Mouse (Mus musculus): ENCODE measurements around the gene Myl12a. TPM values are rescaled to one million over a fixed set of nuclear protein-coding genes. Genes with fewer than 3 reads are reported as not detected.

The Myl12a gene
- polyA plus RNA-seq, 1 experiment from 2014 or later: 682 TPM

DNA sequence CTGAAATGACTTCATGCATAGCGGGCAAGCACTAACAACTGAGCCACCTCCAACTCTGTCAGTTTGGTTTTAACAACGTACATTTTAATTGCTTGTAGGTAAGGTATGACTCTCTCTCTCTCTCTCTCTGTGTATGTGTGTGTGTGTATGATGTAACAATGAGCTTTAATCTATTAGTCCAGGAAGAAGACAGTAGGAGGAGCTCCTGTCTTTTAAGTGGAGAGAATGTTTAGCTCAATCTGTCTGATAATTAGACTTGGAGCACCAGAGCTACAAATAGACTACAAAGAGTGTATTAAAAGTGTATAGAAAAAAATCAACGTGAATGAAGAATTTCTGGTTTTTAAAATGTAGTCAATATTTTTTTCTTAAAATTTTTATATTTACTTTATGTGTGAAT, 6.0 kb upstream of the Myl12a start:
- Histone ChIP-seq H3K4me3 (no peak overlapping the region), H3K9ac (no peak overlapping the region), H3K27me3 (no peaks in the 10 kb centered on the region), H3K4me2 (no peak overlapping the region), H3K27ac (no peak overlapping the region), H3K9me3 (no peaks in the 10 kb centered on the region), H3K4me1 (peaks cover under 1% of the 10 kb centered on the region), H3K36me3 (no peaks in the 10 kb centered on the region)
- no peak for ATAC-seq (ENCODE audit: insufficient number of reproducible peaks, low FRiP score, low TSS enrichment, low read depth)
- 74% methylated on average over 3 of the region's 3 CpGs for WGBS

DNA sequence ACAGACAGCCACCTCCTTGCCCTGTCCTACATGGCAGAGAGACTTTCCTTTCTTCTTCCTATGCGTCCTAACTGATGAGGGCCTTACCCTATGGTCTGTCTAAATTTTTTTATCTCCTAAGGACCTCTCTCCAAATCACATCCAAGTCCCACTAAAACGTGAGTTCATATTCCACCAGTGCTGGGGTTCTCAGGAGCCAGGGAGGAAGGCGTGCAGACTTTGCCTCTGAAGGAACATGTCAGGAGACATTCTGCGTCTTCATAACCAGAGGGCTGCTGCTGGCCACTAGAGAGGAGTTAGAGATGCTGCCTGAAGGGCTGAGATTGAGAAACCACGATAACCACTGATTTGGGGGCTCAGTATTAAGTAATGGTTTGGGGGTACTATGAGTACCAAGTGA, 4.3 kb upstream of the Myl12a start:
- H3K4me2 ChIP-seq: no peak overlapping the region
- H3K9ac ChIP-seq: no peak overlapping the region
- no peak for ATAC-seq (ENCODE audit: insufficient number of reproducible peaks, low FRiP score, low TSS enrichment, low read depth)
- H3K27ac ChIP-seq: no peak overlapping the region
- no peaks in the 10 kb centered on the region for H3K9me3 ChIP-seq
- H3K27me3 ChIP-seq: no peaks in the 10 kb centered on the region
- 79% methylated on average over 5 of the region's 5 CpGs for WGBS
- H3K4me3 ChIP-seq: no peak overlapping the region
- H3K36me3 ChIP-seq: no peaks in the 10 kb centered on the region
- H3K4me1 ChIP-seq: peaks cover 8% of the 10 kb centered on the region

DNA sequence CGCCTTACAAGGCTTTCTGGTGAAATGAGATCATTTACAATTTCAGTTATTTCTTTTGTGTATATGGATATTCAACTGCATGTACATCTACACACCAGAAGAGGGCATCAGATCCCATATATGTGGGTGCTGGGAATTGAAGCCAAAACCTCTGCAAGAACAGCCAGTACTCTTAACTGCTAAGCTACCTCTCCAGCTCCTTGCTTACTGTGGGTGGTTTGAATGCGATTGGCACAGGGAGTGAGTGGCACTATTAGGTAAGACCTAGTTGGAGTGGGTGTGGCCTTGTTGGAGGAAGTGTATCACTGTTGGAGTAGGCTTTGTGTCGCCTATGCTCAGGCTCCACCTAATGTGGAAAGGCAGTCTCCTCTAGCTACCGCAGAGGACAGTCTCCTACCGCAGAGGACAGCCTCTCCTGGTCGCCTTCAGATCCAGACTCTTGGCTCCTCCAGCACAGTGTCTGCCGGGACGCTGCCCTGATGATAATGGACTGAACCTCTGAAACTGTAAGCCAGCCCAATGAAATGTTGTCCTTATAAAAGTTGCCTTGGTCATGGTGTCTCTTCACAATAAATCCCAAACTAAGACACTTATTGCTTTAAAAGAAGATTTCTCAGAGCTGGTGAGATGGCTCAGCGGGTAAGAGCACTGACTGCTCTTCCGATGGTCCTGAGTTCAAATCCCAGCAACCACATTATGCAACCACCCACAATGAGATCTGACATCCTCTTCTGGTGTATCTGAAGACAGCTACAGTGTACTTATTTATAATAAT, 1.7 kb upstream of the Myl12a start:
- H3K4me1 ChIP-seq: peaks cover 21% of the 10 kb centered on the region
- no peak overlapping the region for H3K9ac ChIP-seq
- no peak overlapping the region for H3K4me3 ChIP-seq
- no peaks in the 10 kb centered on the region for H3K9me3 ChIP-seq
- ATAC-seq (ENCODE audit: insufficient number of reproducible peaks, low FRiP score, low TSS enrichment, low read depth): no peak
- H3K4me2 ChIP-seq: no peak overlapping the region
- H3K27ac ChIP-seq: no peak overlapping the region
- WGBS: 93% methylated on average over 10 of the region's 10 CpGs
- no peaks in the 10 kb centered on the region for H3K36me3 ChIP-seq
- no peaks in the 10 kb centered on the region for H3K27me3 ChIP-seq

DNA sequence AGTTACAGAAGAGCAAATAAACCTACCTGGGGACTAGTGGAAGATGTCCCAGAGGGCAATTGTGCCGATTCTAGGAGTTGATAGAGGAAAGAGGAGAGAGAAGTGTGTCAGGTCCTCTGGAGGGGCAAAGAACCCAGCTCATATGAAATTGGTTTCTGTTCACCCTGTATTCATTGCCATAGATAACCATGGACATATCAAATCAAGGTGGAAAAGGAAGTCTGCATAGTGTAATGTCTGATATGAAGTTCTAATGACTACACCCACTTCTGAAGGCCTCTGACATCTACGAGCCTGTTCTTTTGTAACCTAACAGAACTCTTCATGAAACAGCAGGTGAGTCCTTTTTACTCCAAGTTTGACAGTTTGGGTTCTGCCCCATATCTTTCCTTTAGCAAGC, 1.0 kb upstream of the Myl12a start:
- Histone ChIP-seq H3K36me3 (no peaks in the 10 kb centered on the region), H3K9ac (no peak overlapping the region), H3K27ac (0 out of 2 replicates have a peak overlapping the region, but pooled peaks have one; percentile 100), H3K9me3 (no peaks in the 10 kb centered on the region), H3K4me1 (peaks cover 25% of the 10 kb centered on the region), H3K27me3 (no peaks in the 10 kb centered on the region), H3K4me3 (no peak overlapping the region), H3K4me2 (no peak overlapping the region)
- 69% methylated on average over 2 of the region's 2 CpGs for WGBS
- no peak for ATAC-seq (ENCODE audit: insufficient number of reproducible peaks, low FRiP score, low TSS enrichment, low read depth)

DNA sequence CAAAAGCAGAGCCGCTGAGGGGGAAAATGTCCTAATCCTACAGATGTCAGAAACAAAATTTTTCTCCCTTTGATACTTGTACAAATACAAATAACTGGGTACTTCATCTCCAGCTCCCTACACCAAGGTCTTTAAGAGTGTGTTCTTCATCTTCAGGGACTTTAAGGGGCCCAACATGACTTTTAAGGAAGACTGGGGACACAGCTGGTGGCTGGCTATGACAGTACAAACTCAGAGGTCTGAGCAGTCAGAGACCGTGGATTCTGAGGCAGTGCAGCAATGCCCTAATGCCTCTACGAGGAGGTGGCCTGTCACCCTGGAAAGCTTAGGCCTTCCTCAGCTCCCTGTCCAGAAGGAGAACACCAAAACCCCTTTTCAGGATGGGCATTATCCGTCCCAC, 434 bp upstream of the Myl12a start:
- Histone ChIP-seq H3K4me2 (peak overlapping the region; percentile 56), H3K4me3 (peak overlapping the region; percentile 91; the same call in 1 of the 2 replicates), H3K27me3 (no peaks in the 10 kb centered on the region), H3K9ac (0 out of 2 replicates have a peak overlapping the region, but pooled peaks have one; percentile 7), H3K36me3 (no peaks in the 10 kb centered on the region), H3K9me3 (no peaks in the 10 kb centered on the region), H3K4me1 (peaks cover 31% of the 10 kb centered on the region), H3K27ac (peak overlapping the region; percentile 100)
- no peak for ATAC-seq (ENCODE audit: insufficient number of reproducible peaks, low FRiP score, low TSS enrichment, low read depth)
- 51% methylated on average over 4 of the region's 4 CpGs for WGBS

DNA sequence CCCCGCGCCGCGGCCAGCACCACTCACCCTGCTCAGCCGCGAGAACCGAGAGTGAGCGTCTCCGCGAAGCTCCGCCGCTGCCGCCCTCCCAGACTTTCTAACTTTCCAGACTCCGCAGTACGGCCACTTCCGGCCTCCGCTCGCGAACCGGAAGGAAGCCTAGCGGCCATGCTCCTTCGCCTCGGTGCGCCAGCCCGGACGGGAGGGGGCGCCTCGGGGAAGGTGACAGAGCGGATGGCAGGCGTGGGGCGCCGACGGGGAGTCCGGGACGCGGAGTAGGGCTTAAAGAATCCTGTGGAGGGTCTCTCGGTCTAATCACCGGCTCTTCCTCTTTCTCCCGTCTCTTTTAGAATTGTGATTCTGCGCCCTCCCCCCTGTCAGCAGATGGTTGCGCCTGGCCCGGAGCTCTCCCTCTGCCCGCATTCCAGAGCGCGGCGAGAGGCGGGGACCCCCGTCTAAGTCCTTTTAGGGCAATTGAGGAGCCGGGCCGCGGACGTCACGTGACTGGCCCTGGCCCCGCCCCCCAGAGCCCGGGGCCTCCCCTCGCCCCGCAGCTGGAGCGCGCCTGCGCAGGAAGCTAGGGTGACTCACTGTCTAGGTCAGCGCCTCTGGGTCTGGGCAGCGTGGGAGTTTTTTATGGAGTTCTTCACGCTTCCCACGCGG, 466 bp downstream of the Myl12a start, which contains the start of gene Myom1:
Myom1 (plus strand) TSS at position 553 of the 663 bp plus-strand sequence.
- H3K9ac ChIP-seq: peak within 1 kb of the TSS; percentile 98
- H3K27ac ChIP-seq: peak within 1 kb of the TSS; percentile 100
- peak within 1 kb of the TSS; percentile 91 for H3K4me3 ChIP-seq
- ATAC-seq (ENCODE audit: insufficient number of reproducible peaks, low FRiP score, low TSS enrichment, low read depth): peak; percentile 93
- peaks cover 31% of the 10 kb centered on the region for H3K4me1 ChIP-seq
- WGBS: under 1% methylated on average over 64 of the region's 65 CpGs
- H3K36me3 ChIP-seq: no peaks in the 10 kb centered on the region
- no peaks in the 10 kb centered on the region for H3K27me3 ChIP-seq
- H3K4me2 ChIP-seq: peak within 1 kb of the TSS; percentile 56
- H3K9me3 ChIP-seq: no peaks in the 10 kb centered on the region

DNA sequence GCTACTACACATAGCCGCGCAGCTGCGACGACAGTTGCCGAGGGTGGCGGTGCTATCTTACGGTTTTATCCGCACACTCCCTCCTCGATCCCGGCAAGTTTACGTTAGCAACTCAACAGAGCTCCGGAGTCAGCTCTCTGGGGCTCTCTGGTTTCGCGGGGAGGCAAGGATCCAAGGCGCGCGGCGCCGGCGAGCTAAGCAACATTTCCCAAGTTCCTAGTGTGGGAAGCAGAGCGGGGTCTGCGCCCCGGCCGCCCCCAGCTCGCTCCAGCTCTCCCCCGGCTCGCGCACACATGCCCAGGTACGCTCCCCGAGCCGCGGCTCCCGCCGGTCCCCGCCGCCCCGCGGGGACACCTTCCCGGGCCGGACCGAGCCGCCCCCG, 988 bp downstream of the Myl12a start:
- peak overlapping the region; percentile 56 for H3K4me2 ChIP-seq
- no peaks in the 10 kb centered on the region for H3K27me3 ChIP-seq
- H3K4me1 ChIP-seq: peaks cover 31% of the 10 kb centered on the region
- H3K9ac ChIP-seq: peak overlapping the region; percentile 98
- no peaks in the 10 kb centered on the region for H3K9me3 ChIP-seq
- peak overlapping the region; percentile 100 for H3K27ac ChIP-seq
- no peaks in the 10 kb centered on the region for H3K36me3 ChIP-seq
- under 1% methylated on average over 34 of the region's 43 CpGs for WGBS
- ATAC-seq (ENCODE audit: insufficient number of reproducible peaks, low FRiP score, low TSS enrichment, low read depth): peak; percentile 66
- peak overlapping the region; percentile 91 for H3K4me3 ChIP-seq

DNA sequence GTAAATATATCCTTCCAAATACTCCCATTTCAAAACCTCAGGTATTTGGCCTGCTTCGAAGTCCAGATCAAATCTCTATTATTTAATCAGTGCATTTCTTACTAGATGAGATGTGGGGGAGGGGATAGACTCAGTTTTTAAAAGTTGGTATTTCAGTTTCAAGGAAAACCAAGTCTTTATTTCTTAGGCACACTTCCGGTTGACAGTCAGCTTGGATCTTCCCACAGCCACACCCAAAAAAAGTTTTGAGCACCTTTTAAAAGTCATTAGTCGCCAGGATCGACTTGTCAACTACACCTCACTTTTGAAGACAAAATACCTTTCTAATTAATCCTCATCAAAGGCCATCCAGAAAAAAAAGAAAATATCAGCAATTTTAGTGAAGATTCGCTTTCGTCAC, 1.6 kb downstream of the Myl12a start:
- Histone ChIP-seq H3K9ac (peak overlapping the region; percentile 98; the same call in 1 of the 2 replicates), H3K9me3 (no peaks in the 10 kb centered on the region), H3K4me1 (peaks cover 31% of the 10 kb centered on the region), H3K4me3 (peak overlapping the region; percentile 91), H3K4me2 (peak overlapping the region; percentile 56), H3K27ac (peak overlapping the region; percentile 100), H3K27me3 (no peaks in the 10 kb centered on the region), H3K36me3 (no peaks in the 10 kb centered on the region)
- no peak for ATAC-seq (ENCODE audit: insufficient number of reproducible peaks, low FRiP score, low TSS enrichment, low read depth)
- WGBS: 5% methylated on average over 6 of the region's 6 CpGs

DNA sequence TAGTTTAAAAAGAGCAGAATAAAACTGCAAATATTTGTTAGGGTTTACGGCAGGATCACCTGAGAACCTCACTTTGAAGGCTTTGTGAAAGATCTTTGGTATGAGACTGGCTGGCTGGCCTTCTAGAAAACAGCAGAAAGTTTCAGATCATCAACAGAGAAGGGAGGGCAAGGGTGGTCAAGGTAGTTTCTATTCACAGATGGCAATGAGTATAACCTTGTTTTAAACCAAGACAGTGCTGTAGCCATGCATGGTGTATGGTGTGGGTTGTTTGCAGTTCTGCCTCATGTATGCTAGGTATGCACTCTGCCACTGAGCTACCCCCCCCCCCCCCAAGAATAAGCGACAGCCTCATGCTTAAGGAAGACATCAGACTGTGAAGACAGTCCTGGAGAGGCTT, 2.4 kb downstream of the Myl12a start:
- H3K9me3 ChIP-seq: no peaks in the 10 kb centered on the region
- H3K4me1 ChIP-seq: peaks cover 31% of the 10 kb centered on the region
- H3K4me3 ChIP-seq: peak overlapping the region; percentile 91
- ATAC-seq (ENCODE audit: insufficient number of reproducible peaks, low FRiP score, low TSS enrichment, low read depth): no peak
- peak overlapping the region; percentile 39 for H3K4me2 ChIP-seq
- no peak overlapping the region for H3K9ac ChIP-seq
- peaks cover 5% of the 10 kb centered on the region for H3K36me3 ChIP-seq
- 40% methylated on average over 2 of the region's 2 CpGs for WGBS
- 0 out of 2 replicates have a peak overlapping the region, but pooled peaks have one; percentile 1 for H3K27ac ChIP-seq
- no peaks in the 10 kb centered on the region for H3K27me3 ChIP-seq

DNA sequence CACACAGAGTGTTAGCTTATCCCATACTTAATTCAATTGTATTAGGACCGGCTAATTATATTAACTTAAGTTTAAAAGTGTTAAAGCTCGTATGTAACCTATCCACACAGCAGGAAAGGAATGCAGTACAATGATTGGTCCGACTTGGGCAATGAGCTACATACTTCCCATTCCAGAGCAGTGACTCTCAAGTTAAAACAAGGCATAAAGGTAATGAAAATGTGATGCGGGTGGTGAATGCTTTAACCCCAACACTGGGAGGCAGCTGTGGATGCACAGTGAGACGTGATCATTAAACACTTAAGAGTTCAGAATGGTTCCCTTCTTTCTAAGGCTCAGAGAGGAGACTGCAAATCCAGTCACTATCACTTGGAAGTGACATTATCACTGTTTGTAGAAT, 3.5 kb downstream of the Myl12a start:
- no peak overlapping the region for H3K4me2 ChIP-seq
- no peak overlapping the region; the same call in 1 of the 2 replicates for H3K27ac ChIP-seq
- 17% methylated on average over 5 of the region's 5 CpGs for WGBS
- H3K9ac ChIP-seq: no peak overlapping the region
- H3K36me3 ChIP-seq: peaks cover 12% of the 10 kb centered on the region
- no peaks in the 10 kb centered on the region for H3K9me3 ChIP-seq
- no peak overlapping the region for H3K4me3 ChIP-seq
- ATAC-seq (ENCODE audit: insufficient number of reproducible peaks, low FRiP score, low TSS enrichment, low read depth): no peak
- peaks cover 31% of the 10 kb centered on the region for H3K4me1 ChIP-seq
- H3K27me3 ChIP-seq: no peaks in the 10 kb centered on the region

DNA sequence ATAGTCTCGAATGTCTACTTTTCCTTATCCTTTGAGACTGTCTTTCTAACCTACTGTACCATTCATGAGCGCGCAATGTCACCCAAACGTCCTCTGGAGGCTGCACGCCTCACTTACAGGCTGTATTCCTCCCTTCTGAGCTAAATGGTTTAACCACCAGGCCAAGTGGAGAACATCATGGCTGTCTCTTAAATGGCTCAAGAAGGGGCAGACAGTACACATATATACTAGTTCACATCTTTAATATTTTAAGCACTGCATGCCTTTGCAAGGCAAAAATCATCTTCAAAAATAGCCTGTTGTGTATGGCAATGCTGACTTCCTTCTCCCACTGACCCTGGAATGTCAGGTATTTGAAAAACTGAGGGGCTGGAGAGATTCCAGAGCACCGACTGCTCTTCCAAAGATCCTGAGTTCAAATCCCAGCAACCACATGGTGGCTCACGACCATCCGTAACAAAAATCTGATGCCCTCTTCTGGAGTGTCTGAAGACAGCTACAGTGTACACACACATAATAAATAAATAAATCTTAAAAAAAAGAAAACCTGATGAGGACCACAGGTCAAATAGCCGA, 4.2 kb downstream of the Myl12a start:
- Histone ChIP-seq H3K4me1 (peaks cover 33% of the 10 kb centered on the region), H3K4me3 (no peak overlapping the region), H3K4me2 (no peak overlapping the region), H3K9me3 (no peaks in the 10 kb centered on the region), H3K9ac (no peak overlapping the region), H3K27me3 (no peaks in the 10 kb centered on the region), H3K36me3 (peaks cover 16% of the 10 kb centered on the region), H3K27ac (no peak overlapping the region)
- ATAC-seq (ENCODE audit: insufficient number of reproducible peaks, low FRiP score, low TSS enrichment, low read depth): no peak
- WGBS: 70% methylated on average over 9 of the region's 9 CpGs

DNA sequence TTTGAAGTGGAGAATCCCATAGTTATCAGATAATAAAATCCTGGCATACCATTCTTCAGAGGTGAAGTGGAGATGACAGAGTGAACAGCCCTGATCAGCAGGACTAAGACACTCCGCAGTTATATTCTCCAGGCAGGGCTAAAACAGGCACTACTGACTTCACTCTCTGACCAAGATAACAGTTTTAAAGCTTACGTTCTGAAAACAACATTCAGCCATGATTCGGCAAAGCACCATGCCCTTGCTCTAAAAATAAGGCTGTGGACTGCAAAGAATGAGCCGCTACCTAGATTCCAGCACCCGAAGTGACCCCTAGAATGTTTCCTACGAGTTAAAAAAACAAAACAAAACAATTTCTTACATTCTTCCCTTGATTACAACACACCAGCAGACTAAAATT, 4.8 kb downstream of the Myl12a start:
- H3K36me3 ChIP-seq: peaks cover 17% of the 10 kb centered on the region
- H3K4me2 ChIP-seq: no peak overlapping the region
- H3K4me1 ChIP-seq: peaks cover 29% of the 10 kb centered on the region
- no peak overlapping the region for H3K9ac ChIP-seq
- H3K27ac ChIP-seq: no peak overlapping the region
- no peaks in the 10 kb centered on the region for H3K9me3 ChIP-seq
- H3K4me3 ChIP-seq: no peak overlapping the region
- ATAC-seq (ENCODE audit: insufficient number of reproducible peaks, low FRiP score, low TSS enrichment, low read depth): no peak
- no peaks in the 10 kb centered on the region for H3K27me3 ChIP-seq
- 74% methylated on average over 6 of the region's 6 CpGs for WGBS

All from limb, embryonic 15.5 days (tissue).